Mouse (Mus musculus): ENCODE measurements around the gene Olfr1326-ps1. TPM values are rescaled to one million over a fixed set of nuclear protein-coding genes. Genes with fewer than 3 reads are reported as not detected.

The Olfr1326-ps1 gene
- polyA plus RNA-seq (2017; shearing (Covaris generic)): 0.05 TPM

GRCm38 (mm10) chrX:74574788-74575187, at the start of gene Olfr1326-ps1:
Olfr1326-ps1 (minus strand) TSS chrX:74574888.

GRCm38 (mm10) chrX:74592379-74592778, 17.7 kb upstream of the Olfr1326-ps1 start, which contains the start of gene Olfr1325:
Olfr1325 (plus strand) TSS chrX:74592679.

Other genes with a start within 250 kb of the Olfr1326-ps1 start
- gene Plxna3, start 245.8 kb downstream of the Olfr1326-ps1 start, polyA plus RNA-seq (2017; shearing (Covaris generic)): 6.1 TPM
- gene Lage3, start 221.3 kb downstream of the Olfr1326-ps1 start, polyA plus RNA-seq (2017; shearing (Covaris generic)): 54.8 TPM
- 66.6 TPM for gene Ubl4a, start 201.7 kb downstream of the Olfr1326-ps1 start, polyA plus RNA-seq (2017; shearing (Covaris generic))
- gene Slc10a3, start 201.5 kb downstream of the Olfr1326-ps1 start, polyA plus RNA-seq (2017; shearing (Covaris generic)): 42.3 TPM
- gene Fam3a, start 181.6 kb downstream of the Olfr1326-ps1 start, polyA plus RNA-seq (2017; shearing (Covaris generic)): 38.5 TPM
- gene Ikbkg, start 181.6 kb downstream of the Olfr1326-ps1 start, polyA plus RNA-seq (2017; shearing (Covaris generic)): 44.6 TPM
- gene G6pdx, start 145.7 kb downstream of the Olfr1326-ps1 start, polyA plus RNA-seq (2017; shearing (Covaris generic)): 57.8 TPM
- not detected for gene Gm6880, start 93.5 kb downstream of the Olfr1326-ps1 start, polyA plus RNA-seq (2017; shearing (Covaris generic))
- gene Olfr1325, start 17.8 kb upstream of the Olfr1326-ps1 start, polyA plus RNA-seq (2017; shearing (Covaris generic)): not detected
- not detected for gene Gm5640, start 70.7 kb upstream of the Olfr1326-ps1 start, polyA plus RNA-seq (2017; shearing (Covaris generic))
- gene Gm6890, start 166.0 kb upstream of the Olfr1326-ps1 start, polyA plus RNA-seq (2017; shearing (Covaris generic)): not detected

All from CD4-positive, CD25-positive, alpha-beta regulatory T cell (primary cell).